Mouse (Mus musculus) limb, embryonic 10.5 days (tissue): ENCODE data around the gene Zbtb44. TPM values are rescaled to one million over a fixed set of nuclear protein-coding genes. Genes with fewer than 3 reads are reported as not detected.
A peak's percentile ranks its signal among the peaks of the same experiment; 100 is the strongest.
"Not testable (repeated sequence)": the region's sequence is repeated elsewhere in the genome, so short reads cannot be mapped to it uniquely, and the experiment has no call there.

Experiments
- DNase-seq: peaks from one replicate; pipeline ENCODE4 v3.0.0-alpha.2; 2017; ENCODE audit warnings: low spot score
- H3K27ac ChIP-seq: fragments of 300-500 bp; sonication (generic); 2 replicates; pipeline ENCODE4 v1.5.1; 2016; ENCODE audit warnings: mild to moderate bottlenecking
- H3K27me3 ChIP-seq: fragments of 300-500 bp; sonication (generic); 2 replicates; pipeline ENCODE4 v1.6.1; 2016; ENCODE audit warnings: low read depth, mild to moderate bottlenecking; ENCODE audit not compliant: poor library complexity, severe bottlenecking
- H3K36me3 ChIP-seq: fragments of 300-500 bp; sonication (generic); 2 replicates; pipeline ENCODE4 v1.6.1; 2016; ENCODE audit warnings: mild to moderate bottlenecking, moderate library complexity
- H3K4me1 ChIP-seq: fragments of 300-500 bp; sonication (generic); 2 replicates; pipeline ENCODE4 v1.6.1; 2016
- H3K4me3 ChIP-seq: fragments of 300-500 bp; sonication (generic); 2 replicates; pipeline ENCODE4 v1.5.1; 2016; ENCODE audit warnings: mild to moderate bottlenecking, moderate library complexity
- H3K9me3 ChIP-seq: fragments of 300-500 bp; sonication (generic); replicated peaks from 2 replicates; pipeline ENCODE4 v1.6.1; 2016; ENCODE audit warnings: mild to moderate bottlenecking
- WGBS: fragments of 180-500 bp; shearing (Covaris S2); methylation state at CpG from one replicate; pipeline ENCODE4 v1.1.7; 2016; 5-methylcytosine and 5-hydroxymethylcytosine counted together
- polyA plus RNA-seq: library from polyadenylated mRNA; unstranded; fragments of >200 nt; fragmentation: Nextera tagmentation; extraction: Ambion mirVana; gene quantifications from 2 replicates; pipeline ENCODE4 v1.2.1, GENCODE M21; 2016

Zbtb44 gene
- polyA plus RNA-seq, 1 experiment from 2014 or later: 4.8 TPM

DNA sequence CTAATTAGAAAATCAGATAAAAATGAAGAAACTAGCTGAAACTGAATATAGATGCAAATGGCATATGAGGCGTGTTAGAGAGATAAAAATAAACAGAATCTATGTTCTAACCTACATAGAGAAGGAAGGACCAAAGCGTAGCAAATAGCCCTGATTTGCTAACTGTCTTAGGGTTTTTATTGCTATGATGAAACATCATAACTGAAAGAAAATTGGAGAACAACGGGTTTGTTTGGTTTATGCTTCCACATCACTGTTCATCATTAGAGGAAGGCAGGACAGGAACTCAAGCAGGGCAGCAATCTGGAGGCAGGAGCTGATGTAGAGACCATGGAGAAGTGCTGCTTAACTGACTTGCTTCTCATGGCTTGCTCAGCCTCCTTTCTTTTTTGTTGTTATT is 12.3 kb upstream of the Zbtb44 start:
- Histone ChIP-seq H3K4me1 (no peaks in the 10 kb centered on the region), H3K27ac (no peak overlapping the region), H3K36me3 (no peaks in the 10 kb centered on the region), H3K27me3 (no peaks in the 10 kb centered on the region), H3K4me3 (no peak overlapping the region), H3K9me3 (no peaks in the 10 kb centered on the region)
- no peak for DNase-seq
- whole genome bisulfite sequencing: 94% methylated on average over 3 of the region's 3 CpGs

DNA sequence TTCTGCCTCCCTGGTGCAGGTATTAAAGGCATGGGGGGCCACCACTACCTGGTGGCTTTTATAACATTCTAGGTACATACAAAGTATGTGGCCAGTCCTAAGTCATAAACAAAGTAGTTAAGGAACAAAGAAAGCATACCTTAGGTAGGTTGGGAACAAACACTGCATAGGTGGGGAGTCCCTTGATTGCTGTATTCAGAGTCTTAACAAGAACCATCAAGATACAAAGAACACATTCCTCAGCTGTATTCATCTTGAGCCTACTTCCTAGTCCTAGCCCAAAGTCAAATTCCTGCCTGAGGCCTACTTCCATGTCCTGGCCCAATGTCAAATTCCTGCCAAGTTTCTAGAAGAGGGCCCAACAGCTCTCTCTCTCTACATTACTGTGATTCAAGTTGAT is 11.7 kb upstream of the Zbtb44 start:
- no peaks in the 10 kb centered on the region for H3K27me3 ChIP-seq
- H3K4me3 ChIP-seq: no peak overlapping the region
- H3K27ac ChIP-seq: no peak overlapping the region
- H3K4me1 ChIP-seq: no peaks in the 10 kb centered on the region
- no peaks in the 10 kb centered on the region for H3K36me3 ChIP-seq
- DNase-seq: no peak
- no peaks in the 10 kb centered on the region for H3K9me3 ChIP-seq

DNA sequence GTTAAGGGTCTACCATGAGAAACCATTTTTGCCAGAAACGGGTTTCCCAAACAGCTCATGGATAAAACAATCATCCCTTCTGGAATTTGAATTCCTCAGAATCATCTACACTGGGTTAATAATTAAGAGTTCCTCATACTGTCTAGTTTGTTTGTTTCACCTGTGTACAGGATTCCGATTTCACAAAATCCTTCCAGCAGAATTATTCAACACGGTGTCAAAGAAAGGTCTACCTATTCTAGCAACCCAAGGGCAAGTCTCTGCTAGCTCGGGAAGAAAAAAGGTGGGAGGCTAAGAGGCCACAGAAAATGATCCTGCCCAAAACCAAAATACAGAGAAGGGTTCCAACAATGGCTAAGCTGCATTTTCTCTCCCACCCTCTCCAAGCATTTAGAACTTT is 2.2 kb upstream of the Zbtb44 start:
- Histone ChIP-seq H3K4me3 (no peak overlapping the region), H3K9me3 (no peaks in the 10 kb centered on the region), H3K27ac (no peak overlapping the region), H3K27me3 (peaks cover 6% of the 10 kb centered on the region; the same call in 1 of the 2 replicates), H3K4me1 (peaks cover 28% of the 10 kb centered on the region), H3K36me3 (no peaks in the 10 kb centered on the region)
- no peak for DNase-seq
- WGBS: 92% methylated on average over 4 of the region's 4 CpGs

GRCm38 (mm10) chr9:31029751-31030511 is 513 bp upstream of the Zbtb44 start:
- no peaks in the 10 kb centered on the region for H3K9me3 ChIP-seq
- WGBS: under 1% methylated on average over 57 of the region's 57 CpGs
- peak overlapping the region; percentile 98 for H3K4me3 ChIP-seq
- peaks cover 28% of the 10 kb centered on the region for H3K4me1 ChIP-seq
- DNase-seq: peak; percentile 97
- H3K27ac ChIP-seq: peak overlapping the region; percentile 99
- H3K36me3 ChIP-seq: peaks cover 6% of the 10 kb centered on the region
- peaks cover 6% of the 10 kb centered on the region; the same call in 1 of the 2 replicates for H3K27me3 ChIP-seq

GRCm38 (mm10) chr9:31031414-31031843 is 985 bp downstream of the Zbtb44 start:
- Histone ChIP-seq H3K4me3 (peak overlapping the region; percentile 98), H3K9me3 (no peaks in the 10 kb centered on the region), H3K36me3 (peaks cover 13% of the 10 kb centered on the region), H3K4me1 (peaks cover 28% of the 10 kb centered on the region), H3K27me3 (peaks cover 6% of the 10 kb centered on the region; the same call in 1 of the 2 replicates), H3K27ac (peak overlapping the region; percentile 99)
- 17% methylated on average over 8 of the region's 8 CpGs for WGBS
- no peak for DNase-seq

- Histone ChIP-seq H3K36me3 (peaks cover 13% of the 10 kb centered on the region), H3K4me3 (no peak overlapping the region), H3K27me3 (peaks cover 6% of the 10 kb centered on the region; the same call in 1 of the 2 replicates), H3K4me1 (peaks cover 28% of the 10 kb centered on the region), H3K9me3 (no peaks in the 10 kb centered on the region), H3K27ac (no peak overlapping the region)
- DNase-seq: no peak
Measured at GRCm38 (mm10) chr9:31032546-31032945, 2.1 kb downstream of the Zbtb44 start.

DNA sequence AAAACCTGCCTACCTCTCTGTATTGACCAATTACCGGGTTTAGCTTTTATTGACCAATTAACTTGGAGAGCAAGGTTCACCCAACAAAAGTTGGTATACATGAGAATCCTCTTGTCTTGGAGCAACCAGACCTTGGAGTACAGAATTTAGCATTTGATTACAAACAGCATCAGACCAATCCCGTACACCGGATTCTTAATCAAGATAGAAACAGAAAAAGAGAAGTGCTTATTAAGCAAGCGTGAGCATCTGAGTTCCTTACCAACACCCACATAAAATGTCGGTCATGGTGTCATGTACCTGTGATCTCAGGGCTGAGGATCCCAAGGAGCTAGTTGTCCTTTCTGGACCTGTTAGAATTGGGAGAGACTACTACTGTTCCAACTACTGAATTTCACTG is 19.8 kb downstream of the Zbtb44 start:
- no peak for DNase-seq
- Histone ChIP-seq H3K4me1 (no peaks in the 10 kb centered on the region), H3K4me3 (no peak overlapping the region), H3K36me3 (peaks cover 21% of the 10 kb centered on the region), H3K27me3 (no peaks in the 10 kb centered on the region), H3K9me3 (no peaks in the 10 kb centered on the region), H3K27ac (no peak overlapping the region)
- 93% methylated on average over 5 of the region's 5 CpGs for WGBS

- H3K36me3 ChIP-seq: peaks cover 23% of the 10 kb centered on the region
- not testable (repeated sequence) for H3K27ac ChIP-seq, DNase-seq, H3K4me3 ChIP-seq, H3K9me3 ChIP-seq, H3K4me1 ChIP-seq, H3K27me3 ChIP-seq
- WGBS: 91% methylated on average over 6 of the region's 6 CpGs
Measured at GRCm38 (mm10) chr9:31051509-31051908, 21.1 kb downstream of the Zbtb44 start.

DNA sequence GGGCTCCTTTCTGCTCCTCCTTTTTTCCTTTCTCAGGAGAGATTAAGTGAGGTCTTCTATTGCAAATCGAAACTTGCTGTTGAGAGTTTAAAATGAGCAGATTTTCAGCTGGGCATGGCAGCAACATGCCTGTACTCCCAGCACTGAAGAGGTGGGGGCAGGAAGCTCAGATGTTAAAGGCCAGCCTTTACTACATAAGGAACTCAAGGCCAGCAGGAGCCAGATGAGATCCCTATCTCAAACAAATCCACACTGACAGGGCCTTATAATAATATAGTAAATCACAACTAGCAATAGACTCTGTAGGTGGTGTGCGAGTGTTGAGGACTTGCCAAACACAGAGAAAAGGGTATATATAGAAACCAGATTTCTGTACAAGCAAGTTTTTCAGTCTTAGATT is 28.3 kb downstream of the Zbtb44 start:
- DNase-seq: no peak
- Histone ChIP-seq H3K36me3 (peaks cover 61% of the 10 kb centered on the region), H3K4me3 (no peak overlapping the region), H3K27ac (no peak overlapping the region), H3K27me3 (no peaks in the 10 kb centered on the region), H3K4me1 (no peaks in the 10 kb centered on the region), H3K9me3 (no peaks in the 10 kb centered on the region)
- 84% methylated on average over 2 of the region's 2 CpGs for WGBS

DNA sequence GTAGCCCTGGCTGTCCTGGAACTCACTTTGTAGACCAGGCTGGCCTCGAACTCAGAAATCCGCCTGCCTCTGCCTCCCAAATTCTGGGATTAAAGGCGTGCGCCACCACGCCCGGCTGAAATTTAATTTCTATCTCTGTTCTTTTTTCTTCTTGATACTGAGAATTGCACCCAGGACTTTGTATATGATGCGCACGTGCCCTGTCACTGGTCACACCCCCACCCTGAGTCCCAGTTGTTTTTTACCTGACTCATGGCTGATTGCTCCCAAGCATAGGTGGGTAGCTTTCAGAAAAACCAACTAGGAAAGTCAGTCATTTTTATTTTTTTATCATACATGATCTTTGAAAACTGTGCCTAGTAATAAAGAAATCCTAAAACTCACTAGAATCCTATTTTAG is 40.3 kb downstream of the Zbtb44 start:
- H3K4me1 ChIP-seq: no peaks in the 10 kb centered on the region; the same call in 1 of the 2 replicates
- H3K36me3 ChIP-seq: peaks cover 37% of the 10 kb centered on the region
- no peaks in the 10 kb centered on the region for H3K9me3 ChIP-seq
- H3K27me3 ChIP-seq: no peaks in the 10 kb centered on the region
- no peak overlapping the region for H3K27ac ChIP-seq
- DNase-seq: no peak
- H3K4me3 ChIP-seq: no peak overlapping the region
- WGBS: 95% methylated on average over 8 of the region's 8 CpGs

GRCm38 (mm10) chr9:31072256-31072655 is 41.8 kb downstream of the Zbtb44 start:
- Histone ChIP-seq H3K9me3 (no peaks in the 10 kb centered on the region), H3K36me3 (peaks cover 23% of the 10 kb centered on the region), H3K27me3 (no peaks in the 10 kb centered on the region), H3K4me3 (no peak overlapping the region), H3K4me1 (no peaks in the 10 kb centered on the region), H3K27ac (no peak overlapping the region)
- DNase-seq: no peak
- 89% methylated on average over 5 of the region's 5 CpGs for WGBS

GRCm38 (mm10) chr9:31073797-31074196 is 43.4 kb downstream of the Zbtb44 start:
- 77% methylated on average over 7 of the region's 7 CpGs for WGBS
- H3K4me1 ChIP-seq: no peaks in the 10 kb centered on the region
- H3K36me3 ChIP-seq: peaks cover 13% of the 10 kb centered on the region
- H3K27ac ChIP-seq: no peak overlapping the region
- H3K4me3 ChIP-seq: no peak overlapping the region
- H3K9me3 ChIP-seq: no peaks in the 10 kb centered on the region
- no peaks in the 10 kb centered on the region for H3K27me3 ChIP-seq
- no peak for DNase-seq

DNA sequence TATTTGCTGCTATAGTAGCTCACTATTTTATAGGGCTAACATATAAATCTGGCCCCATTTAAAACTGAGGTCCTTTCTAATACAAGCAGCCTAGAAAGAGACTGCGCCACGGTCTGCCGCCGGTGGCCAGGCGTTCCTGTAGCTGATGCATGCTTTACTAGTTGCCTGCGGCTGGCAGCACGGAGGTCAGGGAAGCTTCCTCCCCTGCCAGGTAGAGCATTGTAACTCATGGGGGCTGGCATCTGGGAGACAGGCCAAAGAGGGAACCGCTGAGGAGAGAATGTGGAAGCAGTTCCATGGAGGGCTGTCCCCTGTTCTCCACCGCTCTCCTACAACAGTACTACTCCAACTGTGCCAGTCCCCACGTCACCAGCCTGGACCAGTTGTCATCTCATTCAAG is 44.4 kb downstream of the Zbtb44 start:
- Histone ChIP-seq H3K36me3 (peaks cover 3% of the 10 kb centered on the region; the same call in 1 of the 2 replicates), H3K27me3 (no peaks in the 10 kb centered on the region), H3K4me1 (no peaks in the 10 kb centered on the region), H3K27ac (no peak overlapping the region), H3K9me3 (no peaks in the 10 kb centered on the region), H3K4me3 (no peak overlapping the region)
- 94% methylated on average over 10 of the region's 10 CpGs for WGBS
- no peak for DNase-seq

DNA sequence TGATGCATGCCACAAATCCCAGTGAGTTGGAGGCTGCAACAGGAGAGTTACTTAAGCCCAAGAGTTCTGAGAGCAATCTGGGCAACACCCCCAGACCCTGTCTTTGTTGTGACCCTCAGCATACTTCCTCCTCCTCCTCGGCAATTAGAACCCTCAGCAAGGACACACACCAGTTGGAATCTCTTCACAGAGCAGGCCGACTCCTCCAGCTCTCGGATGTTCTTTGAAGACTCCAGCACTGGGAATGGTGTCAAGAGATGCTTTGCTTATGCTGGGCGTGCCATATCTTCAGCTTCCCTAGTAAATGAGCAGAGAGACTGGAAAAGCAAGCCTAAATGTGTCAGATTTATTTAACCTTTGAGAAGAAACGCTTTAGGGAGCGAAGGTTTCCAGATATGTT is 50.3 kb downstream of the Zbtb44 start:
- DNase-seq: no peak
- 73% methylated on average over 6 of the region's 6 CpGs for WGBS
- no peak overlapping the region for H3K27ac ChIP-seq
- no peaks in the 10 kb centered on the region for H3K9me3 ChIP-seq
- no peak overlapping the region for H3K4me3 ChIP-seq
- H3K4me1 ChIP-seq: peaks cover 5% of the 10 kb centered on the region
- H3K36me3 ChIP-seq: no peaks in the 10 kb centered on the region
- H3K27me3 ChIP-seq: peaks cover 13% of the 10 kb centered on the region
